Mouse (Mus musculus) stomach, postnatal 0 days (tissue): ENCODE data around the gene Rnf168. TPM values are rescaled to one million over a fixed set of nuclear protein-coding genes. Genes with fewer than 3 reads are reported as not detected.

Experiments used
- ATAC-seq: fragments of 200-750 bp; cut with Nextera tagmentation; 2 replicates; pipeline ENCODE4 v1.8.0; 2017; ENCODE audit not compliant: low FRiP score, low TSS enrichment
- DNase-seq: peaks from one replicate; pipeline ENCODE4 v3.0.0-alpha.2; 2016; ENCODE audit warnings: low spot score
- H3K27ac ChIP-seq: fragments of 300-500 bp; sonication (generic); replicated peaks from 2 replicates; pipeline ENCODE4 v1.5.1; 2014; ENCODE audit warnings: mild to moderate bottlenecking, control low read depth
- H3K27me3 ChIP-seq: fragments of 300-500 bp; sonication (generic); 2 replicates; pipeline ENCODE4 v1.6.1; 2014; ENCODE audit warnings: low read length; ENCODE audit not compliant: control insufficient read depth, insufficient read depth
- H3K36me3 ChIP-seq: fragments of 300-500 bp; sonication (generic); 2 replicates; pipeline ENCODE4 v1.6.1; 2014; ENCODE audit warnings: low read length, mixed read lengths; ENCODE audit not compliant: control insufficient read depth, insufficient read depth
- H3K4me1 ChIP-seq: fragments of 300-500 bp; sonication (generic); replicated peaks from 2 replicates; pipeline ENCODE4 v1.6.1; 2014; ENCODE audit warnings: antibody characterized with exemption; ENCODE audit not compliant: control insufficient read depth, insufficient read depth
- H3K4me2 ChIP-seq: fragments of 300-500 bp; sonication (generic); replicated peaks from 2 replicates; pipeline ENCODE4 v1.6.1; 2014; ENCODE audit warnings: low read depth, mild to moderate bottlenecking, control low read depth, moderate library complexity
- H3K4me3 ChIP-seq: fragments of 300-500 bp; sonication (generic); 2 replicates; pipeline ENCODE4 v1.5.1; 2014; ENCODE audit warnings: low read depth, low read length, control low read depth
- H3K9ac ChIP-seq: fragments of 300-500 bp; sonication (generic); 2 replicates; pipeline ENCODE4 v1.6.1; 2014; ENCODE audit warnings: mild to moderate bottlenecking, low read length, control low read depth, mixed read lengths
- H3K9me3 ChIP-seq: fragments of 300-500 bp; sonication (generic); 2 replicates; pipeline ENCODE4 v1.6.1; 2016; ENCODE audit warnings: low read length; ENCODE audit not compliant: control insufficient read depth
- CTCF ChIP-seq: IDR thresholded peaks from 2 replicates; pipeline ENCODE4 v1.5.1; 2016; ENCODE audit warnings: antibody characterized with exemption, low read depth, mild to moderate bottlenecking, moderate library complexity
- EP300 ChIP-seq: optimal IDR thresholded peaks from 2 replicates; pipeline ENCODE3; 2016; ENCODE audit warnings: antibody characterized with exemption
- WGBS: fragments of 180-500 bp; shearing (Covaris S2); extraction: QIAGEN DNeasy Blood & Tissue Kit; methylation state at CpG from one replicate; pipeline ENCODE4 v1.1.7; 2014; 5-methylcytosine and 5-hydroxymethylcytosine counted together
- polyA plus RNA-seq: library from polyadenylated mRNA; unstranded; fragments of >200 nt; fragmentation: Nextera tagmentation; extraction: Ambion mirVana; gene quantifications from 2 replicates; pipeline ENCODE4 v1.2.1, GENCODE M21; 2015

The Rnf168 gene
- polyA plus RNA-seq, 1 experiment from 2014 or later, result 20.2 TPM

GRCm38 (mm10) chr16:32303046-32303445 is 25.8 kb downstream of the Rnf168 start:
- 0 out of 2 replicates have a peak, but pooled peaks cover 4% of the 10 kb centered on the region for H3K36me3 ChIP-seq
- H3K9ac ChIP-seq, result no peak overlapping the region
- TF ChIP-seq EP300 (no peak), CTCF (no peak)
- no peak overlapping the region for H3K4me3 ChIP-seq
- ATAC-seq, result no peak
- no peak overlapping the region for H3K27ac ChIP-seq
- H3K4me1 ChIP-seq, result no peaks in the 10 kb centered on the region
- no peak overlapping the region for H3K4me2 ChIP-seq
- no peaks in the 10 kb centered on the region for H3K27me3 ChIP-seq
- DNase-seq, result no peak
- H3K9me3 ChIP-seq, result no peaks in the 10 kb centered on the region
- 50% methylated on average over 1 of the region's 1 CpGs for WGBS

DNA sequence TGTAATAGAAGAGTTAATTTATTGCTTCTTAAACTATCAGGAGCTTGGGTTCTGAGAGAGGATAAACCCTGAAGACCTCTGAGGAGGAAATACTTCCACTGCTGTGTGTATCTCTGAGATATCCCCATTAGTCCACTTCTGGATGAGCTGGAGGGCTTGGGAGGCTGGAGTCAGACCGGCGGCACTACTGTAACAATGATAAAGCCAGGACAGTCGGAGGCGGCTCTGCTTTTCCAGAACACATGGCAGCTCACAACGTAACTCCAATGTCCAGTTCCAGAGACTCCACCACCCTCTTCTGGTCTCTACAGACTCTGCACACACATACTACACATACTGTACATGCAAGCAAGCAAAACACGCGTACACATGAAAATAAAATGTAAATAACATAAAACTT is 26.6 kb downstream of the Rnf168 start:
- no peak overlapping the region for H3K4me2 ChIP-seq
- H3K27ac ChIP-seq, result no peak overlapping the region
- DNase-seq, result no peak
- no peaks in the 10 kb centered on the region for H3K27me3 ChIP-seq
- no peak overlapping the region for H3K4me3 ChIP-seq
- H3K4me1 ChIP-seq, result no peaks in the 10 kb centered on the region
- H3K9me3 ChIP-seq, result no peaks in the 10 kb centered on the region
- 95% methylated on average over 7 of the region's 7 CpGs for WGBS
- ATAC-seq, result no peak
- TF ChIP-seq CTCF, result no peak
- no peak overlapping the region for H3K9ac ChIP-seq
- 0 out of 2 replicates have a peak, but pooled peaks cover 3% of the 10 kb centered on the region for H3K36me3 ChIP-seq

GRCm38 (mm10) chr16:32311970-32312369 is 34.7 kb downstream of the Rnf168 start:
- ATAC-seq (no peak), DNase-seq (no peak)
- Histone ChIP-seq H3K9ac (no peak overlapping the region), H3K4me3 (no peak overlapping the region), H3K4me1 (no peaks in the 10 kb centered on the region), H3K27me3 (no peaks in the 10 kb centered on the region), H3K9me3 (no peaks in the 10 kb centered on the region), H3K27ac (no peak overlapping the region), H3K4me2 (no peak overlapping the region), H3K36me3 (no peaks in the 10 kb centered on the region)
- WGBS, result 70% methylated on average over 4 of the region's 4 CpGs
- TF ChIP-seq EP300, result no peak
- TF ChIP-seq CTCF, result no peak

GRCm38 (mm10) chr16:32312386-32312785 is 35.1 kb downstream of the Rnf168 start:
- no peak for DNase-seq
- Histone ChIP-seq H3K27ac (no peak overlapping the region), H3K9ac (no peak overlapping the region), H3K27me3 (no peaks in the 10 kb centered on the region), H3K4me3 (no peak overlapping the region), H3K4me2 (no peak overlapping the region), H3K36me3 (no peaks in the 10 kb centered on the region), H3K9me3 (no peaks in the 10 kb centered on the region), H3K4me1 (no peaks in the 10 kb centered on the region)
- ATAC-seq, result no peak
- 38% methylated on average over 5 of the region's 5 CpGs for WGBS
- TF ChIP-seq EP300 (no peak), CTCF (no peak)

DNA sequence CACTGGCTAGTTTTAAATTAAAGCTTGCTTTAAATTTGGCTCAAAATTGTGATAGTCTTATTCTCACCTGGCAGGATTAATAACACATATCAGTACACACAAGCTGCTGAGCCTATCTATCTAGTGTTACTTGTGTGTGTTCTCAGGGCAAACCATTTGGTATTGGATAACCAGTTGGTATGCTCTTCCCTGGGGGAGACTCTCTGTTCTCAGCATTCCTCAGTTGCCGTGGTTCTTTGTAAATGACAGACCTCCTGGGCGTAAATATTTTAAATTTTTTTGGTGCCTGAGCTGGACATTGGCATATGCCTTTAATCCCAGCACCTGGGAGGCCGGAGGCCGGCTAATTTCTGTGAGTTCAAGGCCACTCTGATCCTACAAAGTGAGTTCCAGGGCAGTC is 35.6 kb downstream of the Rnf168 start:
- DNase-seq (no peak), ATAC-seq (no peak)
- Histone ChIP-seq H3K4me3 (no peak overlapping the region), H3K4me1 (no peaks in the 10 kb centered on the region), H3K4me2 (no peak overlapping the region), H3K9ac (no peak overlapping the region), H3K27me3 (no peaks in the 10 kb centered on the region), H3K9me3 (no peaks in the 10 kb centered on the region), H3K27ac (no peak overlapping the region), H3K36me3 (no peaks in the 10 kb centered on the region)
- 65% methylated on average over 4 of the region's 4 CpGs for WGBS
- TF ChIP-seq EP300 (no peak), CTCF (no peak)

DNA sequence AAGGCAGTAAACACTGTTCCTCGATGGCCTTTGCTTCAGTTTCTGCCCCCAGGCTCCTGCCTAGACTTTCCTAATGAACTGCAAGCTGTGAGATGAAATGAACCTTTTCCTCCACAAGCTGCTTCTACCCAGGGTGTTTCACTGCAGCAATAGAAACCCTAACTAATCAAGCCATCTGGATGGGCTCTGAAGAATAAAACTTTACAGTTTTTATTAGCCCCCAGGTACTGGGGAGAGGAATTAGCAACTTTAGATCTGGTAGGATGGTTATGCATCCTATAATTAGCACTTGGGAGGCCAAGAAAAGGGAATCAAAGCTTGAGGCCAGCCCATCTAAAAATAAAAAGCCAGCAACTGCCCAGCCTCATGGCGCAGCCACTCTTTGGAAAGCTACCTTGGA is 39.3 kb downstream of the Rnf168 start:
- Histone ChIP-seq H3K4me2 (no peak overlapping the region), H3K4me3 (no peak overlapping the region)
- TF ChIP-seq CTCF, result no peak
- no peak for TF ChIP-seq EP300

More for the DNA sequence above, 39.3 kb downstream of the Rnf168 start:
- WGBS, result 82% methylated on average over 2 of the region's 2 CpGs
- Histone ChIP-seq H3K9me3 (no peaks in the 10 kb centered on the region), H3K27ac (no peak overlapping the region), H3K27me3 (no peaks in the 10 kb centered on the region), H3K4me1 (no peaks in the 10 kb centered on the region), H3K9ac (no peak overlapping the region), H3K36me3 (no peaks in the 10 kb centered on the region)
- DNase-seq, result no peak
- no peak for ATAC-seq
